Mouse (Mus musculus) brown adipose tissue, adult 24 weeks (tissue): ENCODE results near the gene Amz1. TPM values are rescaled to one million over a fixed set of nuclear protein-coding genes. Genes with fewer than 3 reads are reported as not detected.

Source experiments
- H3K27ac ChIP-seq: fragments of 200-500 bp; replicated peaks from 2 replicates; pipeline ENCODE4 v1.5.1; 2012; ENCODE audit warnings: low read depth, mild to moderate bottlenecking, low read length
- H3K4me1 ChIP-seq: fragments of 200-500 bp; 2 replicates; pipeline ENCODE4 v1.6.1; 2012; ENCODE audit warnings: low read length, mixed read lengths; ENCODE audit not compliant: control insufficient read depth, insufficient read depth, insufficient read length
- H3K4me3 ChIP-seq: fragments of 200-500 bp; 2 replicates; pipeline ENCODE4 v1.5.1; 2012; ENCODE audit warnings: low read depth, mild to moderate bottlenecking, low read length, moderate library complexity; ENCODE audit not compliant: insufficient read depth
- polyA plus RNA-seq: library from polyadenylated mRNA; stranded (reverse); fragments of >200 nt; gene quantifications from 2 replicates; pipeline ENCODE4 v1.2.4, GENCODE M21; 2012; ENCODE audit not compliant: missing spikeins, insufficient read depth, insufficient read length

Amz1 gene
- 0.63 TPM in 1 of 2 replicates, not detected in the other for polyA plus RNA-seq

DNA sequence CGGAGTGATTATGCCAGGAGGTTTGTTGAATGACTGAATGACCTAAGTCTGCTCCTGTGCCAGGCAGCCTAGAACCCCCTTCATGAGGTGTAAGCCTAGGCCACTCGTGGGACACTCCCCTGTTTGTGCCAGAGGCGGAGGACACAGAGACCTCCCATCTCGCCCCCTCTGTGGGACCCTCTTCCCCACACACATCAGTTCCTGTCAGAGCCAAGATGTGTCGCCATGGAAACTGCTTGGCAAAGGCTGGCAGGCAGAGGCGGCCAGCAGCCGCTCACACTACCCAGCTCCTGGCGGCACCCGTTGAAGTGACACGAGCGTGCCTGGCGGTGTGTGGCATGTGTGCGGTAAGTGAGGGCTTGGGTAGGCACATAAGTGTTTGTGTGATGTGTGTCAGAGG is at the start of gene Amz1:
TSS of gene Amz1 (plus strand) at position 306 of the 400 bp plus-strand sequence.
- H3K27ac ChIP-seq: no peak within 1 kb of the TSS
- no peaks in the 10 kb centered on the region for H3K4me1 ChIP-seq
- no peak within 1 kb of the TSS for H3K4me3 ChIP-seq

DNA sequence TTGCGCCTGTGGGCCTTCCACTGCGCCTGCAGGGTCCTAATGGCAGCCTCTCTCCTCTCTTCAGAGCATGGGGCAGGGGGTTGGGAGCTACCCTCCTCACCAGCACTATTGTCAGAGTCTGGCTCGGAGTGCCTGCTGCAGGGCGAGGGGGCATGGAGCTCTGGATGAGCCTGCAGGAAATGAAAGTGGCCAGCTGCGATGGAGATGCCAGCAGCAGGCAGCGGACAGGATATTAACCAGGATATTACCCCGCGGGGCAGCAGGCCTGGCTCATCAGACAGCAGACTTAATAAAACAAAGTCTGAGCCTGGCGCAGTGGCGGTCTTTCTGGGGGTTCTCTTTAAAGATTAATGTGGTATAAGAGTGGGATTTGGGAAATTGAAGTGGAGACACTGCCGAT is 48.8 kb upstream of the Amz1 start:
- H3K4me1 ChIP-seq: no peaks in the 10 kb centered on the region

DNA sequence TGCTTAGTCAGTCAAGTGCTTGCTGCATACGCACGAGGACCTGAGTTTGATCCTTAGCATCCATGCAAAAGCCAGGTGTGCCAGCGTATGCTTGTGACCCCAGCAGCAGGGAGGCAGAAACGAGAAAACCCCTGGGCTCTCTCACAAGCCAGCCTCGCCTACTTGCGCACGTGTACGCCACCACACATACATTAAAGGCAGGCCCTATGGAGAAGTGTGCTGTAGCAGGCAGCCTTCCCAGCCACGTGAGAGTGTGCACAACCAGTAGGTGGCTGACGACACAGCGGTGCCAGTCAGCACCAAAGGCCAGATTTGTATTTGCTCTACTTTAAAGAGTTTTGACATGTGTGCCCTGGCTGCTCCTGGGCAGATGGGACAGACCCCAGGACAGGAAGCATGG is 48.3 kb upstream of the Amz1 start:
- H3K4me1 ChIP-seq: no peaks in the 10 kb centered on the region
- no peak overlapping the region for H3K27ac ChIP-seq
- no peak overlapping the region for H3K4me3 ChIP-seq

More for the DNA sequence above, 48.8 kb upstream of the Amz1 start:
- Histone ChIP-seq H3K27ac (no peak overlapping the region), H3K4me3 (no peak overlapping the region)

DNA sequence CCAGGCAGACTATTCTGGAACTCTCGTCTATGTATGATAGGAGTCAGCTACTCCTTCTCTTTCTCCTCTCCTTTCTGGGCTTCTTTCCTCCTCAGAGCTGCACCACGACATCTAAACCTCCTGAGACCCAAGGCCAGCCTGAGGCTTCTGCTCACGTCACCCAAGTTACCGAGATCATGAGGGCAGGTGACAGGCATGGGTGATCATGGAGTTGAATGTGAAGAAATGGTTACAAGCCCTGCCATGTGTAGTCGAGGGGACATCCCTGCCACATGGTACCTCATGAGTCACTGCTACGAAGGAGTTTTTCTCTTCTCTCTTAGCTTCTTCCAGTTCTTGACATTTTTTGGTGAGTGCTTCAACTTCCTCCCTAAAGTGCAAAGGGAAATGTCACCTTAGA is 46.8 kb upstream of the Amz1 start:
- H3K27ac ChIP-seq: no peak overlapping the region

GRCm38 (mm10) chr5:140680051-140680450 is 43.9 kb upstream of the Amz1 start:
- H3K27ac ChIP-seq: no peak overlapping the region
- no peaks in the 10 kb centered on the region for H3K4me1 ChIP-seq
- no peak overlapping the region for H3K4me3 ChIP-seq

More for the DNA sequence above, 46.8 kb upstream of the Amz1 start:
- H3K4me1 ChIP-seq: no peaks in the 10 kb centered on the region
- H3K4me3 ChIP-seq: no peak overlapping the region

- Histone ChIP-seq H3K4me1 (no peaks in the 10 kb centered on the region), H3K4me3 (no peak overlapping the region), H3K27ac (no peak overlapping the region)
Observed at GRCm38 (mm10) chr5:140680950-140681349, 43.0 kb upstream of the Amz1 start.

DNA sequence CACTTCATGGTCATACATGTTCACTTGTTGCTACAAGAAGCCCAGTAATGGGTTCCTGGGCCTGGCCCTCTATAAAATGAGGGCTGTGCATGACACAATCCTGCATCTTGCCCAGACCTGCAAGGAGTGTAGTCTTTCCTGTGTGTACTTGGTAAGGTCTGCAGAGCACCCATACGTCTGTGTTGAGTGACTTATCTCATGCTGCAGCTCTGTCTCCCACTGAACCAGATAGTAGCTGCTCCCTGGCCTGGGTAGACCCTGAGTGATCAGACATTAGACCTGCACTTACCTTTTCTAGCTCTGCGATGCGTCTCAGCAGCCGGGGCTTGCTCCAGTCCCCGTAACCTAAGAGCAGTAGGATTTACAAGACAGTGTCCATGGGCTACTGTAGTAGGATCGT is 41.8 kb upstream of the Amz1 start:
- Histone ChIP-seq H3K4me3 (no peak overlapping the region), H3K4me1 (no peaks in the 10 kb centered on the region), H3K27ac (no peak overlapping the region)

GRCm38 (mm10) chr5:140684343-140685148 is 39.4 kb upstream of the Amz1 start:
- Histone ChIP-seq H3K4me3 (no peak overlapping the region), H3K27ac (no peak overlapping the region), H3K4me1 (no peaks in the 10 kb centered on the region)

DNA sequence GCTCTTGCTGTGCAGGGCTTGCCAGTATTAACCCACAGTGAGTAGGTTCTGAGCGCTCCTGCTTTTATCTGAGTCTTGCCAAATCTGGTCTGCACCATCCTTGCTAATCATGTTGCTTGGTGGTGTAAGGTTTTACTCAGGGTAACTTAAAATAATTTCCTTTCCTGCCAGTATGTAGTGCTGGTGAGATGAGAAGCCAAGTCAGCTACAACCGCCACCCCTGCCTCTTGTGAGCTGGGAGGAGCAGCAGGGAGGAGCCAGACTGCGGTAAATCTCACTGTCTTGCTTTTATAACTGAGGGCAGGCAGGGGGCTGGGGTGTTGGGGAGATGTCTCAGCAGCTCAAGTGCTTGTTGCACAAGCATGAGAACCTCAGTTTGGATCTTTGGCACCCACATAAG is 35.5 kb upstream of the Amz1 start:
- Histone ChIP-seq H3K4me1 (no peaks in the 10 kb centered on the region), H3K4me3 (no peak overlapping the region), H3K27ac (no peak overlapping the region)

DNA sequence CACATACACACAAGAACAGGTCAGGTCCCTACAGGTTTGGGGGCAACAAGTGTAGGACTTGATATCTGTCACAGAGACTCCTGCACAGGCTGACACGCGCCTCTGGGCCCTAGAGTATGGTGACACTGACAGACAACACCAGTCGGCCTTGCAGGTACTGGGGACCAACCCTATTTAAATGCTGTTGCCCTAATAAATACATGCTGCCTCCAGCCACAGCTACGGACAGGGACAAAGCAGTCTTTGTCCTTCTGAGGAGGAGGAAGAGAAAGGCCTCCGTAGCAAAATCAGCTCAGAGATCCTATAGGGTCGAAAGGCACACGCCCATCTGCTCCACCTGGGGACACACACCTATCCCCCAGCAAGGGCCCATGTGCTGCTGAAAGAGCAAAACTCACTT is 27.9 kb upstream of the Amz1 start:
- Histone ChIP-seq H3K27ac (no peak overlapping the region), H3K4me3 (no peak overlapping the region), H3K4me1 (no peaks in the 10 kb centered on the region)

DNA sequence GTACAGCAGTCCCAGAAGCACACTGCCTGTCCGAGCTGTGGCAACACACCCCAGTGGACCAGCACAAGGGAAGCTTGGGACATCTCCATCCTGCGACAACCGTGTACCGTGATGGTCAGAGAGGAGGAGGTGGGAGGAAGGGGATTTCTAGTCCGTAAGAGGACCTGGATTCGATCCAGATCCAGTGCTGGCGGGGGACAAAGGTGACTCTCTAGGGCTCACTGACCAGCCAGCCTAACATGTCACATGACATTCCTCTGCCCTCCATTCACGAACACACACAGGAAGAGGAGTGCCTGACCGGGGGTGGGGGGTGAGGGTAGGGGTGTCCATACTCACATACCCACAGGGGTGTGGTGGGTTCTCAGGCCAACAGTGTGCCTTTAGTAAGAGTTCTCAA is 24.2 kb upstream of the Amz1 start:
- no peak overlapping the region for H3K27ac ChIP-seq
- no peak overlapping the region for H3K4me3 ChIP-seq
- peaks cover 2% of the 10 kb centered on the region; the same call in 1 of the 2 replicates for H3K4me1 ChIP-seq

GRCm38 (mm10) chr5:140701661-140702060 is 22.3 kb upstream of the Amz1 start:
- Histone ChIP-seq H3K4me1 (peaks cover 7% of the 10 kb centered on the region), H3K4me3 (peak overlapping the region; percentile 87), H3K27ac (no peak overlapping the region)

DNA sequence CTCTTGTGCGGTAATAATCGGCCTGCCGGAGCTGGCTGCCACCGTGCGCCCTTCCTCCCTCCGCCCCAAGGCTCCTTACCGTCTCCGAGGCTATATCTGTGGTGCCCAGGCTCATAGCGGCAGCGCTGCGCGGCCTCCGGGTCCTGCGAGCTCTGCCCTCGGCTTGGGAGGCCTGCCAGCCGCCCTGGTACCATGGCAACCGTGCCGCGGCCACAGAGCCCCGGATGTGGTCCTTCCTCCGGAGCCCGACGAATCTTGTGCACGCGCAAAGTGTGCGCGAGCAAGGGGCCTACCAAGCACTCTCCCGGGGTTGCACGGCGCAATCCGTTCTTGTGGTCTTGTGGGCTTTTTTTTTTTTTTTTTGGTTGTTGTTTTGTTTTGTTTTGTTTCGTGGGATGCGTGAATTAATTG is 21.8 kb upstream of the Amz1 start, which contains the start of gene Iqce:
TSS of gene Iqce (minus strand) at position 276 of the 411 bp plus-strand sequence.
- H3K27ac ChIP-seq: no peak within 1 kb of the TSS
- peaks cover 7% of the 10 kb centered on the region for H3K4me1 ChIP-seq
- H3K4me3 ChIP-seq: peak within 1 kb of the TSS; percentile 87

DNA sequence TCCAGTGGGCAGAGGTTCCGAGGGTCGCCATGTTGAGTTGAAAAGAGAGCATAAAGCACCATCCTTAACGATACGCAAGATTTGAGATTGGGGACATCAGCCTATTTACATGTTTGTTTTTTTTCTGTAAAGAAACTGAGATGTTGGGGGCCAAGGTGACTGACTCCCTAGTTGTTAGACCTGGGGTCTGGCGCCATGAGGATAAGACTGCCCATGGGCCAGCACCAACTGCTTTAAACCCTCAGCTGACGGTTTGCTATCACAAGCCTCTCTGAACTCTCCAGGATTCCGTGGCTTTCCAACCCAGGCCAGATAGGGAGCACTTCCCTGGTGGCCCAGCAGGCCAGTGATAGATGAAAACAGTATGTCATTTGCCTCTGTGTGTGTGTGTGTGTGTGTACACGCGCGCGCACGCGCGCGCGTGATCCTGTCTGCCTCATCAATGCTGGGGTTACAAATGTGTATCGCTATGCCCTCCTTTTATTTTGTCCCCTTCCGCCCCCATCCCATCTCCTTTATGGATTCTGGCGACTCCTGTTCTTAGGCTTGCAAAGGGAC is 21.2 kb upstream of the Amz1 start:
- H3K4me3 ChIP-seq: peak overlapping the region; percentile 87
- no peak overlapping the region for H3K27ac ChIP-seq

DNA sequence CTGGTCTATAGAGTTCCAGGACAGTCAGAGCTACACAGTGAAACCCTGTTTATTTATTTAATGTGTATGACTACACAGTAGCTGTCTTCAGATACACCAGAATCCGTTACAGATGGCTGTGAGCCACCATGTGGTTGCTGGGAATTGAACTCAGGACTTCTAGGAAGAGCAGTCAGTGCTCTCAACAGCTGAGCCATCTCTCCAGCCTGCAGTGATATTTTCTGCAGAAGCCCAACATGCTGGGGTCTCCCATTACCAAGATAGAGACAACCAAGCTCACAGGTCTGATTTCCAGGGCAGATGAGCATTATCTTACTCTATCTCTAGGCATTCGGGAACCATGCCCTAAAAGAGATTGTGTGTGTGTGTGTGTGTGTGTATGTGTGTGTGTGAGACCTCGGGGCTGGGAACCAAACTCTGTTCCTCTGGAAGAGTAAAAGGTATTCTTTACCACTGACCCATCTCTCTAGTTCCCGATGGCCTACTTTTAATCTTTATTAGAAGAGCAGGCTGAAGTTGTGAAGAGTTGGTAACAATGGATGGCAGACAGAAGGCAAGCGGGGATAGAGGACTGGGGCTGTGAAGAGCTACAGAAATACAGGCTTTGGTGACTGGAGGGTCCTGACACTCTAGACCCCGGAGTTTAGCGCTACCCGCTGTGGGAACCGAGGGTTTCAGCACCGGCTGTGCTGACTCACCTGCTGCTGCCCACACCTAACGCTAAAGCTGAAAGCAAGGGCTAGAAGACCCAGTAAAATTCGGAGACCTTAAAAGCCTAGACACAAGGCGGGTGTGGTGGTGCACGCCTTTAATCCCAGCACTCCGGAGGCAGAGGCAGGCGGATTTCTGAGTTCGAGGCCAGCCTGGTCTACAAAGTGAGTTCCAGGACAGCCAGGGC is 20.2 kb upstream of the Amz1 start:
- H3K27ac ChIP-seq: 0 out of 2 replicates have a peak overlapping the region, but pooled peaks have one; percentile 24
- peak overlapping the region; percentile 2; the same call in 1 of the 2 replicates for H3K4me3 ChIP-seq
- H3K4me1 ChIP-seq: peaks cover 7% of the 10 kb centered on the region

More for the DNA sequence above, 21.2 kb upstream of the Amz1 start:
- peaks cover 7% of the 10 kb centered on the region for H3K4me1 ChIP-seq
